Mouse (Mus musculus): ENCODE measurements around the gene Eif5a2. TPM values are rescaled to one million over a fixed set of nuclear protein-coding genes. Genes with fewer than 3 reads are reported as not detected.

The Eif5a2 gene
- polyA plus RNA-seq (2014; fragmentation: Illumina TruSeq; extraction: RNeasy Lipid Tissue Mini Kit (QIAGEN cat#74804); ENCODE audit: low read depth, low replicate concordance): 23.9 TPM

DNA sequence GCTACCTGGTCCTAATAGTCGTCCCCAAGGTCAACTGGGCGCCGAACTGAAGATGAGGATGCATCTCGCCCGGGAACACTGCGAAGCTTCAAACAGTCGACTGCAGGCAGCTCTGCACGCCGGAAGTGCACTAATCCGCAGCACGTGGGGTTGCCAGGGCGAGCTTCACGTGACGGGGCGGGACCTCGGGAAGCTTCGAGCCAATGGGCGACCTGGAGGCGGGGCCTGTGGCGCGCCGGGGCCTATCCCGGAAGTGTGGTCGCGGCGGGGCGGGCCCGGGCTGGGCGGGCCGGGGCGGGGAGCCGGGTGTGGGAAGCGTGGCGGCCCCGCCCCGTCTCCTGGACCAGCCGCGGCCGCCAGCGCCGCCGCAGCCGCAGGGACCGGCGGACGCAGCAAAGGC is at the start of gene Eif5a2:
Eif5a2 (plus strand) TSS at position 283 of the 400 bp plus-strand sequence.

DNA sequence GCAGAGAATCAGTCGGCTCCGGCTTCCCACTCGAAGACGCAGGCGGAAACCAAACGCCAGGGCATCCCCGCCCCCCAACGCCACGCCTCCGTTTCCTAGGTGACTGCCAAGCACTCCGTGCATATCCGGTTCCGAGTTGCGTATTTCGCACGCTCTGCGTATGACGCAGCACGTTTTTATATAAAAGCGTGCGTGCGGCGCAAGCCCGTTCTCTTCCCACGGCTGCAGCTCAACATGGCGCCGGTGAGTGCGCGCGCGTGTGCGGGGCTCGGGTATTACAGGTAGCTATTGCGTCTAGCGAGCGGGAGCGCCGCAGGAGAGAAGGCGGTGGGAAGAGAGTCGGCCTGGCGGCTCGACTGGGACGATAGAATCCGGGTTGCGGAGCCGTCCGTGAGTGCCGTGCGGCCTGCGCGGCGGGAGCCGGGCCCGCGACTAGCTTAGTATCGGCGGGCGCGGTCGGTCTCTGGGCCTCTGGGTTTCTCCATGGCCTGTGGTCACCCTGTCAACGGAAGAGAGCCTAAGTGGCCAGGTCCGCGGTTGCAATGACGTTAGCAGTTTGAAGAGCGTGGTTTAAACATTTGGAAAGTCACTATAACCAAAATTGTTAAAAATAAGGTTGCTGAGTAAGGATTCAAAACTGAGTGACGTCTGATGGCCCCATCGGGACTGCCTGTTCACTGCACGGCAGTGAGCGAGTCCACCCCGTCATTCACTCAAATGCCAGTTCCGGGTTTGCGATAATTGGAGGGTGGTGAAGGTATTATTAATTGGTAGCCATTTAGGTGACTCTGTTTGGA is 24.4 kb downstream of the Eif5a2 start, which contains the start of gene Rpl22l1:
Rpl22l1 (plus strand) TSS at position 136 of the 797 bp plus-strand sequence.

Other genes starting within 250 kb of the Eif5a2 start
- gene Slc2a2, start 83.4 kb upstream of the Eif5a2 start, polyA plus RNA-seq (2014; fragmentation: Illumina TruSeq; extraction: RNeasy Lipid Tissue Mini Kit (QIAGEN cat#74804); ENCODE audit: low read depth, low replicate concordance): 0.50 TPM
- gene Rpl22l1, start 24.2 kb downstream of the Eif5a2 start, polyA plus RNA-seq (2014; fragmentation: Illumina TruSeq; extraction: RNeasy Lipid Tissue Mini Kit (QIAGEN cat#74804); ENCODE audit: low read depth, low replicate concordance): 320 TPM
- gene Gm1527, start 111.3 kb downstream of the Eif5a2 start, polyA plus RNA-seq (2014; fragmentation: Illumina TruSeq; extraction: RNeasy Lipid Tissue Mini Kit (QIAGEN cat#74804); ENCODE audit: low read depth, low replicate concordance): 53.3 TPM

Measured in testis, adult 10 weeks (tissue).